Mouse (Mus musculus): Measurements from ENCODE around the gene Mpp1. TPM values are rescaled to one million over a fixed set of nuclear protein-coding genes. Genes with fewer than 3 reads are reported as not detected.

Gene Mpp1
- polyA plus RNA-seq, 1 experiment from 2014 or later: 40.7 TPM

DNA sequence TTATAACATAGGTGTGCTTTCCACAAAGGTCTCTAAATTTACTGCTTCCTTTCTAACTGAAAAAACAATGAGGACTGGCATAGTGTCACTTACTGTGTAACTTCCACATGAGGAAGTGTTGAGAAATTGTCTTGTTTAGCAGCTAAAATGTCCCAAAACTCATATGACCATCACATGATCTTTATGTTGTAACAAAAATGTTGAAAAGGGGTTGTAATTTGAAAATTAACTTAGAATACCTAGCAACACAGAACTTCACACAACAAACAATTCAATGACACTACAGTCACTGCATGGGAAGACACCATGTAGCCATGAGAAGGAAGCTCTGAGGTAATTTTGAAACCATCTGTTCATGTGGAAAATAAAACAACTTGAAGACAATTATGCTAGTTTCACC is 3.9 kb downstream of the Mpp1 start:
- Histone ChIP-seq H3K9me3 (no peaks in the 10 kb centered on the region), H3K4me2 (replicated peaks) (no peak overlapping the region), H3K36me3 (no peaks in the 10 kb centered on the region), H3K27ac (no peak overlapping the region), H3K4me1 (no peaks in the 10 kb centered on the region), H3K27me3 (no peaks in the 10 kb centered on the region), H3K9ac (no peak overlapping the region), H3K4me3 (no peak overlapping the region)
- no peak for ATAC-seq (ENCODE audit: insufficient number of reproducible peaks, insufficient read depth, low FRiP score, low TSS enrichment)

DNA sequence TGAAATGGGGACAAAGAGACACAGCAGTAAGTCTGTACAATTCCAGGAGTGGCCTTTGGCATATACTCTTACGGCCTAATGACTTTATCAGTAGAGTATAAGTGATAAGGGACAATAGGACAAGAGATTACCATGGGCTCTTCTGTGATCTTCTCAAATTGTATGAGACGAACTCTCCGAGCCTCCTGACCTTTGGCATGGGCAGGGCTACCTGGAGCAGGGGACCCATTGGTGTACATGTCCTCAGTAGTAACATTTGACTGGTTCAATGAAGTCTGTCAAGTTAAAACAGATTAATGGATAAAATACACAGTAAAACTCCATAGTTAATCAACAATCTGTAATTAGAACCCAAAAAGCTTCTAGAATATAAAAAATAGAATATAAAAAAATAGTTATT is 5.2 kb downstream of the Mpp1 start:
- 85% methylated on average over 3 of the region's 3 CpGs for WGBS
- Histone ChIP-seq H3K36me3 (no peaks in the 10 kb centered on the region), H3K9me3 (no peaks in the 10 kb centered on the region), H3K27me3 (no peaks in the 10 kb centered on the region), H3K4me1 (no peaks in the 10 kb centered on the region), H3K27ac (no peak overlapping the region), H3K4me2 (replicated peaks) (no peak overlapping the region), H3K9ac (no peak overlapping the region), H3K4me3 (no peak overlapping the region)
- ATAC-seq (ENCODE audit: insufficient number of reproducible peaks, insufficient read depth, low FRiP score, low TSS enrichment): no peak

DNA sequence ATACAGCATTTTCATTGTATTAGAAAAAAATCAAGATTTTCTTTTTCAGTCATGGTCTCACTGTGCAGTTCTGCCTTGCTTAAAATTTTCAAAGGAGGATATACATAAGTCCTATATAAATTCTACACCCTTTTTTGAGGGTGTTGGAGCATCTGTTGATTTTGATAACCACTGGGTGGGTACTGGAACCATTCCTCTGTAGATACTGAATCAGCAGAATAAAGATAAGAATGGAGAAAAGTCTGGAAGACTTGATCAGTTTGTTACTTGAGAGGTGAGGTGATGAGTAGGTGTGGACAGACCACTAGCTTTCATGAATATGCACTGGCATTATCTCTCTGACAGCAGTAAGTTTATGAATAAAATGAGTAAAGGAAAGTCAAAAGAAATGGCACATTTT is 15.3 kb downstream of the Mpp1 start:
- no peaks in the 10 kb centered on the region for H3K27me3 ChIP-seq
- no peaks in the 10 kb centered on the region for H3K9me3 ChIP-seq
- H3K9ac ChIP-seq: no peak overlapping the region
- no peaks in the 10 kb centered on the region for H3K4me1 ChIP-seq
- ATAC-seq (ENCODE audit: insufficient number of reproducible peaks, insufficient read depth, low FRiP score, low TSS enrichment): no peak
- no peaks in the 10 kb centered on the region for H3K36me3 ChIP-seq
- no peak overlapping the region for H3K27ac ChIP-seq
- no peak overlapping the region for H3K4me2 ChIP-seq (replicated peaks)
- H3K4me3 ChIP-seq: no peak overlapping the region

DNA sequence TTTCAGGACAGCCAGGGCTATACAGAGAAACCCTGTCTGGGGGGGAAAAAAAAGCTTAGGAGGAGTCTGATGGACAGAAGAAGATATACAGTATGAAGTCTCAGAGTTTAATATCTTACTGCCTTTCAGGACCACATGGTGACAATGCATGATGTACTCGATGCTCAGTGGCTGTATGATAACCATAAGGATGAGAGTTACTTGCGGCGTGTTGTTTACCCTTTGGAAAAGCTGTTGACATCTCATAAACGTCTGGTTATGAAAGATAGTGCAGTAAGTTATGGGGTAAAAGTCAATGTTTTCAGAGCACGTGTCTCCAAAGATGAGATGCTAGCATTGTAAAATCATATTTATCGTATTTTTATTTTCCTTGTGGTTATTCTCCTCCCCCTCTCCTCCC is 28.5 kb downstream of the Mpp1 start:
- H3K27ac ChIP-seq: no peak overlapping the region
- no peak for ATAC-seq (ENCODE audit: insufficient number of reproducible peaks, insufficient read depth, low FRiP score, low TSS enrichment)
- no peak overlapping the region for H3K4me3 ChIP-seq
- peaks cover 28% of the 10 kb centered on the region for H3K36me3 ChIP-seq
- H3K4me2 ChIP-seq (replicated peaks): no peak overlapping the region
- H3K27me3 ChIP-seq: no peaks in the 10 kb centered on the region
- 88% methylated on average over 6 of the region's 6 CpGs for WGBS
- H3K4me1 ChIP-seq: no peaks in the 10 kb centered on the region
- no peaks in the 10 kb centered on the region for H3K9me3 ChIP-seq
- H3K9ac ChIP-seq: no peak overlapping the region

DNA sequence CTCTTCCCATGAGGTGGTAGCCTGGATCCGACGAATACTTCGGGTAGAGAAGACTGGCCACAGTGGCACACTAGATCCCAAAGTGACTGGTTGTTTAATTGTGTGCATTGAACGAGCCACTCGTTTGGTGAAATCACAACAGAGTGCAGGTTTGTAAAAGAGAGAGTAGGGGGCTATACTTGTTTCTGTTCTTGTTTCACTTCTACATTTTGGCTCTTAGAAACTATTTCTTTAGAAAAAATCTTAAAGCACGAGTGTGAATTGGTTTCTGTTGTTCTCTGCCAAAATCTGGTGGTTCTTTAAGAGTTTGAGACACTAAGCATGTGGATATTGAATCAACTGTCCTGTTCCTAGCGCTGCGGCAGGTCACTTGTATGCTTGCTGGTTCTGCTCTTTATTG is 32.0 kb downstream of the Mpp1 start:
- Histone ChIP-seq H3K27ac (no peak overlapping the region), H3K36me3 (0 out of 2 replicates have a peak, but pooled peaks cover 8% of the 10 kb centered on the region), H3K27me3 (no peaks in the 10 kb centered on the region), H3K9ac (no peak overlapping the region), H3K4me1 (no peaks in the 10 kb centered on the region), H3K9me3 (no peaks in the 10 kb centered on the region), H3K4me2 (replicated peaks) (no peak overlapping the region), H3K4me3 (no peak overlapping the region)
- ATAC-seq (ENCODE audit: insufficient number of reproducible peaks, insufficient read depth, low FRiP score, low TSS enrichment): no peak
- 91% methylated on average over 8 of the region's 8 CpGs for WGBS

DNA sequence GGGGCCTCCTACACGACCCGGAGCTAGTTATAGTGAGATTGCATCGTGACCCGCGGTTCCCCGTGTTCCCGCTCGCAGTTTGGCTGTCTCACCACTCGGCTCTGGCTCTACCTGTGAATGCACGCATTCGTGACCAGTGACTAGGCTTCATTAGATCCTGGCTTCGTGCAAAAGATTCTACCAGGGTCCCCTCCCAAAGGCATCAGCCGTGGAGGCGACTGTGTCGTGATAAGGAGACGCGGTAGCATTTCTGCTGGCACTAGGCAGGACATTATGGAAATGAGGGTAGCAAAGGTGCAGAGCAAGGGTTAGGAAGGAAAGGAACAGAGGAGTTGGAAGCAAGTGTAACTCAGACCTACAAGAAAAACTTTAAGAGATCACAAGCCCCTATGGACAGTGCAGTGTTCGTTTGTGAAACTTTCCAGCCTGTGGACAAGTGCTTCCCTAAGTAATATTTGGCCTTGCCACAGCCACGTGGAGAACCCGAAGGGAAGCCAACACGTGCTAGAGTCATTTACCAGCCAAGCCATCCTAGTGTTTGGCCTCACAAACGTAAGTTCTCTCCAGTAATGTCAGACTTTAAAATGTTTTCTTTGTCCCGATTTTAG is 34.5 kb downstream of the Mpp1 start:
- H3K4me3 ChIP-seq: peak overlapping the region; percentile 53
- H3K4me2 ChIP-seq (replicated peaks): peak overlapping the region; percentile 48
- H3K36me3 ChIP-seq: 0 out of 2 replicates have a peak, but pooled peaks cover 4% of the 10 kb centered on the region
- 17% methylated on average over 23 of the region's 23 CpGs for WGBS
- no peak; the same call in 1 of the 2 replicates for ATAC-seq (ENCODE audit: insufficient number of reproducible peaks, insufficient read depth, low FRiP score, low TSS enrichment)
- no peaks in the 10 kb centered on the region for H3K9me3 ChIP-seq
- H3K27me3 ChIP-seq: no peaks in the 10 kb centered on the region
- no peaks in the 10 kb centered on the region for H3K4me1 ChIP-seq
- H3K9ac ChIP-seq: peak overlapping the region; percentile 38
- 0 out of 2 replicates have a peak overlapping the region, but pooled peaks have one; percentile 65 for H3K27ac ChIP-seq

DNA sequence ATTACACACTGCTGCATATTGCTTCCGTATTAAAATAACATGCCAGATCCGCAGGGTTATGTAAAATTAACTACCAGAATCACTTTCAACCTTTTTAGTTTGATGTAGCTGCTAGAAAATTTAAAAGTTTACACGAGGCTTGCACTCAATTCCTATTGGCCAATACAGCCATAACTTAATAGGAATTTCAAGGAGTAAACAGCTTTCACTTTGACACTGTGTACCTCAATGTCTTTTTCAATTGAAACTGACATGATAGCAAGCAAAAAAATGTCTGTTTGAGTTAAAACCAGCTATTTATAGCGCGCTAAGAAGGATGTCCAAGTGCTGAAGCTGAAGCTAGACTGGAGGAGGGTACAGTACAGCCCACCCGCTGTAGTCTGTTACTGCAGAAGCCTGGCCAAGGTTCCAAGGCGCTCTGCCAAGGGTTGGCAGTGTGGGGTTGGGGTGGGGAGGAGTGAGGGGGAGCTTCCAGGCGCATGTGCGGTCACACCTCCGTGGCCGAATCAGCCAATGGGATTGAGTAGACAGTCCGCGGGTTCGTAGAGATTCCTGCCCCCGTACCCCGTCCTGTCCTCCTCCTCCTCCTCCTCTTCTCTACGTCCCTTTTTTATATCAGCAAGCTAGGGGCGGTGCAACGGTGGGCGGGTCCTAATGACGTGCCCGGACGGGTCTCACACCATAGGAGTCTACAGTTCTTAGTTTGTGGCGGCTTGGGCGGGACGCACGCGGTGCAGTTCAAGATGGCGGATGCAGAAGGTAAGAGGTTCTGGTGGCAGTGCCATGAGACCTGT is 35.2 kb downstream of the Mpp1 start, which contains the start of gene Dkc1:
Dkc1 (plus strand) TSS at position 486 of the 794 bp plus-strand sequence.
- no peaks in the 10 kb centered on the region for H3K4me1 ChIP-seq
- no peaks in the 10 kb centered on the region for H3K27me3 ChIP-seq
- peak within 1 kb of the TSS; percentile 48 for H3K4me2 ChIP-seq (replicated peaks)
- no peaks in the 10 kb centered on the region for H3K36me3 ChIP-seq
- peak; percentile 99 for ATAC-seq (ENCODE audit: insufficient number of reproducible peaks, insufficient read depth, low FRiP score, low TSS enrichment)
- H3K27ac ChIP-seq: 0 out of 2 replicates have a peak within 1 kb of the TSS, but pooled peaks have one; percentile 65
- H3K9ac ChIP-seq: peak within 1 kb of the TSS; percentile 38
- 17% methylated on average over 29 of the region's 29 CpGs for WGBS
- no peaks in the 10 kb centered on the region for H3K9me3 ChIP-seq
- H3K4me3 ChIP-seq: peak within 1 kb of the TSS; percentile 53

DNA sequence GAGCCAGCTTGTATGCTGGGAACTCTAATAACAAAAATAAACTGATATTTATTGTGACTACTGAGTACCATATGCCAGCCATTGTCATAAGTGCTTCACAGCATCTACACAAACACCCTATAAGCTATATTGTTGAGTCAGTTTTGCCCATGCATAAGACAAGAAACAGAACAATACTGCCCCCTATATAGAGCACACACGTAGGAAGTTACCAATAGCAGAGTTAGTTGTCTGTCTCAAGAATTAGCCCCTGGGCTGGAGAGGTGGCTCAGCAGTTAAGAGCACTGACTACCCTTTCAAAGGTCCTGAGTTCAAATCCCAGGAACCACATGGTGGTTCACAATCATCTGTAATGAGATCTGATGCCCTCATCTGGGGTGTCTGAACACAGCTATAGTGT is 45.2 kb downstream of the Mpp1 start:
- H3K27ac ChIP-seq: no peak overlapping the region
- no peaks in the 10 kb centered on the region for H3K27me3 ChIP-seq
- H3K4me2 ChIP-seq (replicated peaks): no peak overlapping the region
- no peak overlapping the region for H3K4me3 ChIP-seq
- H3K36me3 ChIP-seq: no peaks in the 10 kb centered on the region
- H3K4me1 ChIP-seq: no peaks in the 10 kb centered on the region
- H3K9me3 ChIP-seq: no peaks in the 10 kb centered on the region
- no peak for ATAC-seq (ENCODE audit: insufficient number of reproducible peaks, insufficient read depth, low FRiP score, low TSS enrichment)
- 30% methylated on average over 1 of the region's 1 CpGs for WGBS
- H3K9ac ChIP-seq: no peak overlapping the region

DNA sequence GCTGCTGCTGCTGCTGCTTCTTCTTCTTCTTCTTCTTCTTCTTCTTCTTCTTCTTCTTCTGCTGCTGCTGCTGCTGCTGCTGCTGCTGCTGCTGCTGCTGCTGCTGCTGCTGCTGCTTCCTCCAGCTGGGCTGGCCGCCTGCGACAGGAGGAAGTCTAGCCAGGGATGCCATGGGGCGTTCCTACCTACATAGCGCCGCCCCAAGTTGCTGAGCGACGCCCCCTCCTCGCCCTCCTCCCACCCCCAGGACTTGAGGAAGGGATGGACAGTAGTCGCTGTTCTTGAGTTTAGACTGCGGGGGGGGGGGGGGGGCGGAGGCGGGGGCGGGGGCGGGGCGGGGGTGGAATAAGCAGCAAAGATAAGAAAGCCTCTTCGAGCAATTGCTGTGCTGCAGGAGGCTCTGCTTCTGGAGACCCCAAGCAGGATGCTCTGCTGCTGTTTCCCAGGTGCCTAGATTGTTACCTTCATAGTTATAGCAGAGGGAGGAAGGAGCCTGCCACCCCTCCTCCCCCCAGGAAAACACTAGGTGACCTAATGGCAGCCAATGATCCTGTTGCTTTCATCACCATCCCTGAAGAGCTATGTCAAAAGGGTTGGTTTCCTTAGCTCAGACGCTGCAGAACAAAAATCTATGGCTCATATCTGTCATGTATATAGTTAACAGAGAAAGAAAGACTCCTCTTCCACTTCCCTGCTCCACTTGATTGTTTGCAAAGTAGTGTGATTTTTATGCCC is 45.9 kb downstream of the Mpp1 start, which contains the start of gene Gab3:
Gab3 (minus strand) TSS at position 685 of the 735 bp plus-strand sequence.
- Histone ChIP-seq H3K4me3 (peak within 1 kb of the TSS; percentile 48), H3K27me3 (no peaks in the 10 kb centered on the region), H3K9ac (peak within 1 kb of the TSS; percentile 38; the same call in 1 of the 2 replicates), H3K4me1 (no peaks in the 10 kb centered on the region), H3K4me2 (replicated peaks) (peak within 1 kb of the TSS; percentile 53), H3K9me3 (no peaks in the 10 kb centered on the region), H3K27ac (no peak within 1 kb of the TSS), H3K36me3 (no peaks in the 10 kb centered on the region)
- 0 out of 2 replicates have a peak, but pooled peaks have one; percentile 80 for ATAC-seq (ENCODE audit: insufficient number of reproducible peaks, insufficient read depth, low FRiP score, low TSS enrichment)
- WGBS: 22% methylated on average over 5 of the region's 17 CpGs

DNA sequence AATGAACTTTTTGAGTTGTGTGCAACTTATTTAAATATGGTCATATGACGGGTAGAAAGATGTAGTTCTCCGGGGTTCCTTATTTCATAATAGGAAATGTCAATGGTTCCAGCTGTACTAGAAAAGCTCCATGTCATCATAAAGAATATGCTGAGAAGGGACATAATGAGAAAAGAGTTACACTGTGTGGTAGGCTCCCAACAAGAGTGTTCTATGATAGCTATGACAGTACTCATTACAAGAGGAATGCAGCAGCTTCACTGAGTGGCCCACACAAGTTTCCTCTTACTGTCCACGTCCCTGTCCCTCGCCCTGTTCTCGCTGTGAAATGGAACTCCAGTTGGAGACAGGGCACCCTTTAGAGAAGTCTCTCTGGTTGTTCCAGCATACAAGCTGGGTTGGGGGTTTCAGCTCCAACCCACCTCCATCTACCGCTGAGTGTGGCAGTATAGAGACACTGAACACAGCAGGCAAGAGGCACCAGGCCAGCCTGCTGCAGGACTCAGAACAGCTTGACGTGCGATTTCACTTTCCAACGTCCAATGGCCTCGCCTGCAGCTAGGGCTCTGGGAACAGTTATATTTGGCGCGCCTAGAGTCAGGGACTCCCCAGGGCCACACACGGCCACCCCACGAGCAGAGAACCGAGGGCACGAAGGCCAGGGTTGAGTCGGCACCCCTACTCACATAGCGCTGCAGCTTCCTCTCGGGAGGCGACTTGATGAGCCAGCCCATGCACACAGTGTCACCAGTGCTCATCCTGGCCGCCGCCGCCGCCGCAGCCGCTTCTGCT is 46.6 kb downstream of the Mpp1 start:
- 22% methylated on average over 26 of the region's 26 CpGs for WGBS
- peak overlapping the region; percentile 38; the same call in 1 of the 2 replicates for H3K9ac ChIP-seq
- H3K27me3 ChIP-seq: no peaks in the 10 kb centered on the region
- H3K36me3 ChIP-seq: no peaks in the 10 kb centered on the region
- no peaks in the 10 kb centered on the region for H3K9me3 ChIP-seq
- no peaks in the 10 kb centered on the region for H3K4me1 ChIP-seq
- H3K4me3 ChIP-seq: peak overlapping the region; percentile 48
- H3K27ac ChIP-seq: no peak overlapping the region
- ATAC-seq (ENCODE audit: insufficient number of reproducible peaks, insufficient read depth, low FRiP score, low TSS enrichment): peak; percentile 60; the same call in 1 of the 2 replicates
- H3K4me2 ChIP-seq (replicated peaks): peak overlapping the region; percentile 53

DNA sequence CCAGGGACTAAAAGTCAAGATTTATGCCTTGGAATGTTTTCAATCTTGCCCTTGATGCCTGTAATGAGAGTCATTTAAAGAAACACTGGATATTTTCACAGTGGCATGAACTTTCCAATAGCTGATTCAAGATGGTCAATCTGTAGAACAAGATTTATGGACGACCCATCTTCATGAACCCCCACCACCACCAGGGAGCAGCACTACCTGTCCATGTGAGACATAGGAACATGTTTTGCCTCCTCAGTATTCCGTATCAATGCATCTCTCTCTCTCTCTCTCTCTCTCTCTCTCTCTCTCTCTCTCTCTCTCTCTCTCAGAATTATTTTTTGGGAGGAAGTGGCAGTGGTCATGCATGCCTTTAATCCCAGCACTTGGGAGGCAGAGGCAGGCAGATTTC is 48.5 kb downstream of the Mpp1 start:
- WGBS: 74% methylated on average over 2 of the region's 2 CpGs

More for the DNA sequence above, 48.5 kb downstream of the Mpp1 start:
- Histone ChIP-seq H3K27ac (no peak overlapping the region), H3K9ac (no peak overlapping the region), H3K4me3 (no peak overlapping the region), H3K4me1 (no peaks in the 10 kb centered on the region), H3K4me2 (replicated peaks) (no peak overlapping the region), H3K36me3 (no peaks in the 10 kb centered on the region), H3K27me3 (no peaks in the 10 kb centered on the region), H3K9me3 (no peaks in the 10 kb centered on the region)
- no peak for ATAC-seq (ENCODE audit: insufficient number of reproducible peaks, insufficient read depth, low FRiP score, low TSS enrichment)

All from embryonic facial prominence, embryonic 12.5 days (tissue).